Mouse (Mus musculus): ENCODE data around the gene Ddx20. TPM values are rescaled to one million over a fixed set of nuclear protein-coding genes. Genes with fewer than 3 reads are reported as not detected.
A peak's percentile ranks its signal among the peaks of the same experiment; 100 is the strongest.

Gene Ddx20
- polyA plus RNA-seq, 1 experiment from 2014 or later, result 51.3 TPM

DNA sequence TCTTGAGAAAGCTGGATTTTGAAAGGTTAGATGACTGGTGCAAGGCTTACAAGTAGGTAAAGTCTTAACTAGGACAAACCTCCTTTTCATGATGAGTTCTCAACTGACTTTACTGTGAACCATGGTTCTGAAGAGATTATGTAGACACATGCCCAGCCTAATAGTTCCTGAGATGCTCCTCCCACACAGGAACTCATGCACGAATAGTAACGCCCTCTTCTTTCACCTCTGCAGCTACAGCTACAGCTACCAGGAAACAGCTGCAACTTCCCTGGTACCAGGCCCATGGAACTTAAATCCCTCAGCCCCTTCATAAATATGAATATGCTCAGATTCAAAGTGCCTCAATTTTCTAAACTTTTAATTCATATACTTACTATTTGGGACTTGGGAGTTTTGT is 11.4 kb downstream of the Ddx20 start:
- Histone ChIP-seq H3K4me3 (no peak overlapping the region), H3K27ac (no peak overlapping the region; the same call in 1 of the 2 replicates), H3K9me3 (no peaks in the 10 kb centered on the region), H3K36me3 (replicated peaks) (peaks cover 43% of the 10 kb centered on the region), H3K4me1 (peaks cover 6% of the 10 kb centered on the region), H3K27me3 (ENCODE audit: poor library complexity, severe bottlenecking) (no peaks in the 10 kb centered on the region)
- DNase-seq (ENCODE audit: extremely low spot score, low spot score), result no peak
- 56% methylated on average over 2 of the region's 2 CpGs for WGBS

DNA sequence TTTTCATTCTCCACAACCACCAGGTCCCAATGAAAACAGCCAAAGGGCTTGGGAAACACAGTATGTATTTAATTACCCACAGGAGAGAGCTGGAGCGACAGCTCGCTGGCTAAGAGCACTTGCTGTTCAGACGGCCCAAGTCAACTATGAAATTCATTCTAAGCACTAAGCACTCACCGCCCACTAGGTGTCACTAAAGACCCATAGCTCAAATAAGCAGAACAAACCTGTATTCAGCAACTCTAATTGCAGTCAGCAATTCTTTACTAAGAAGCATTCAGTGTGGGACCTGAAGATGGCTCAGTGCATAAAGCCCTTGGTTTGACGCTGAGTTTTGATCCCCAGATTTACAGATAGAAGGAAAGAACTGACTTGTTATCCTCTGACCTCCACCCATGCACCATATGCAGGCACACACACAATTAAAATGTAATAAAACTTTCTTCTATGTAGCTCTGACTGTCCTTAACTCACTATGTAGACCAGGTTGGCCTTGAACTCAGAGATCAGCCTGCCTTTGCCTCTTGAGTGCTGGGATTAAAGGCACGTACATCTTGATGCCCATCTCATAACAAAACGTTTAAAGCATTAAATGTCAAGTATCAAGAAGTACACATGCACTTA is 12.7 kb downstream of the Ddx20 start:
- Histone ChIP-seq H3K36me3 (replicated peaks) (peaks cover 31% of the 10 kb centered on the region), H3K4me1 (peaks cover 6% of the 10 kb centered on the region), H3K27me3 (ENCODE audit: poor library complexity, severe bottlenecking) (no peaks in the 10 kb centered on the region), H3K27ac (no peak overlapping the region), H3K4me3 (no peak overlapping the region), H3K9me3 (no peaks in the 10 kb centered on the region)
- WGBS, result 21% methylated on average over 7 of the region's 7 CpGs
- DNase-seq (ENCODE audit: extremely low spot score, low spot score), result peak; percentile 55

DNA sequence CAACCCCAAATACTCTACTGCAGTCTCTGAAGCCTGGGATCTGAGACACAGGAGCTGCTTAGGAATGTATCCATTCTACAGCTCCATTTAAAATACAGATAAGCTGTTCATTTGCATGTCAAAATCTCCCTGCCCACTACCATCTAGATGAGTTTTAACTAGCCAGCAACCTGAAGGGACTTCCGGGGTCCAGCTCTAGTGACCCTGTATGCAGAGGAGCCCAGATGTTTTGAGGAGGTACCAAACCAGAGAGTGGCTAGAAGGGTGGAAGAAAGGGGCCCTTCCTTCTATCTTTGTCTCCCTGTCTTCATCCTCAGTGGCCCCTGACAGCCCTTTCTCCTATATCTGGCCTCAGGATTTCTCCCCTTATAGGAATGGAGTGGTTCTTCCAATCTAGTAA is 16.6 kb downstream of the Ddx20 start:
- H3K9me3 ChIP-seq, result no peaks in the 10 kb centered on the region
- H3K27me3 ChIP-seq (ENCODE audit: poor library complexity, severe bottlenecking), result no peaks in the 10 kb centered on the region
- H3K4me3 ChIP-seq, result no peak overlapping the region
- no peaks in the 10 kb centered on the region for H3K36me3 ChIP-seq (replicated peaks)
- no peak overlapping the region for H3K27ac ChIP-seq
- peaks cover 3% of the 10 kb centered on the region for H3K4me1 ChIP-seq
- no peak for DNase-seq (ENCODE audit: extremely low spot score, low spot score)
- WGBS, result 79% methylated on average over 1 of the region's 1 CpGs

DNA sequence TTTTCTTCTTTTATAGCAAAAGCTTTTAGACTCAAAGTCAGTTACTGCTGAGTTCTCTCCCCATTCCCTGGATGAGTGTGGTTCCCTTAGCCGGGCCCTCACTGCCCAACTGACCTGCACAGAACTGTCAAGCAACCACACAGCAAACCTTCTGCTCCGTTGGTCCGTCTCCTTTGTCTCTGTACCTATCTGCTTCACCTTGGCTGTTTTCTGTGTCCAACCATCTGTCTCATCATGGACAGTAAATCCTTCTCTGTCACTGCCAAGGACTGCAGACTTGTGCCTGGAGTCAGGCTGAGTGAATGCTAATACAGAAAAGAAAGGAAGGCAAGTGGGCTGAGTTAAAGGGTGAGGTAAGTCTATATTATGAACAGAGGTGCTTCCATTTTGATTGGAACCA is 17.6 kb downstream of the Ddx20 start:
- WGBS, result 90% methylated on average over 3 of the region's 3 CpGs
- H3K27me3 ChIP-seq (ENCODE audit: poor library complexity, severe bottlenecking), result no peaks in the 10 kb centered on the region
- no peaks in the 10 kb centered on the region for H3K9me3 ChIP-seq
- H3K27ac ChIP-seq, result no peak overlapping the region
- H3K4me1 ChIP-seq, result peaks cover 2% of the 10 kb centered on the region; the same call in 1 of the 2 replicates
- DNase-seq (ENCODE audit: extremely low spot score, low spot score), result no peak
- no peaks in the 10 kb centered on the region for H3K36me3 ChIP-seq (replicated peaks)
- H3K4me3 ChIP-seq, result no peak overlapping the region

- H3K27ac ChIP-seq, result no peak overlapping the region
- no peak for DNase-seq (ENCODE audit: extremely low spot score, low spot score)
- H3K4me3 ChIP-seq, result no peak overlapping the region
- WGBS, result 37% methylated on average over 9 of the region's 9 CpGs
- H3K9me3 ChIP-seq, result no peaks in the 10 kb centered on the region
- H3K27me3 ChIP-seq (ENCODE audit: poor library complexity, severe bottlenecking), result no peaks in the 10 kb centered on the region
- H3K4me1 ChIP-seq, result no peaks in the 10 kb centered on the region
- H3K36me3 ChIP-seq (replicated peaks), result no peaks in the 10 kb centered on the region
Measured at GRCm38 (mm10) chr3:105668161-105668560, 19.2 kb downstream of the Ddx20 start.

DNA sequence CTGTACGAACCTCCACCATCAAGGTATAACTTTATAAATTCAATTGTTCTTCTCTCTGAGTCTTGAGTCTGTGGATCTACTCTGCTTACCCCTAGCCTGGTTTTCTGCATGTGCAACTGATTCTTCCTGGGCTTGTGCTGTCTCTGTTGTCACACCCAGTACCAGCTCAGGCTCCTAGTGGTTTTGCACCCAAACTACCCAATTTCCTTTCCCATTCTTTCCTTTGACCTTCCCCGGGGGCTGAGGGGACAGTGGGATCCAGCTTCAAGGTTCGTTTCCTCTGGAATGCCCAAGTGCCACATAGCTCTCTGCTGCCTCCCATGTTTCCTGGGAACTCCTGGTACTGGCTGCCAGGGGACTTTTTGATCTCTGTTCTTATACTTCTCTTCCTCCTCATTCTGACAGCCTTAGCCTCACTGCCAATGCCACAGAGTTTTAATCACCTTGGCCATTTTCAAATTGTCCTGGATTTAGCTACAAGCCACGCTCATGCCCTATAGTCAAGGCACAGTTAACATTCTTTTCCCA is 20.3 kb downstream of the Ddx20 start:
- no peaks in the 10 kb centered on the region for H3K36me3 ChIP-seq (replicated peaks)
- 71% methylated on average over 4 of the region's 4 CpGs for WGBS

GRCm38 (mm10) chr3:105665105-105665765 is 22.1 kb downstream of the Ddx20 start:
- Histone ChIP-seq H3K36me3 (replicated peaks) (no peaks in the 10 kb centered on the region), H3K4me3 (no peak overlapping the region), H3K4me1 (no peaks in the 10 kb centered on the region), H3K27ac (no peak overlapping the region), H3K9me3 (no peaks in the 10 kb centered on the region), H3K27me3 (ENCODE audit: poor library complexity, severe bottlenecking) (no peaks in the 10 kb centered on the region)
- WGBS, result 84% methylated on average over 9 of the region's 9 CpGs
- DNase-seq (ENCODE audit: extremely low spot score, low spot score), result no peak

More for the DNA sequence above, 20.3 kb downstream of the Ddx20 start:
- Histone ChIP-seq H3K4me3 (no peak overlapping the region), H3K27ac (no peak overlapping the region), H3K27me3 (ENCODE audit: poor library complexity, severe bottlenecking) (no peaks in the 10 kb centered on the region), H3K9me3 (no peaks in the 10 kb centered on the region), H3K4me1 (no peaks in the 10 kb centered on the region)
- no peak for DNase-seq (ENCODE audit: extremely low spot score, low spot score)

DNA sequence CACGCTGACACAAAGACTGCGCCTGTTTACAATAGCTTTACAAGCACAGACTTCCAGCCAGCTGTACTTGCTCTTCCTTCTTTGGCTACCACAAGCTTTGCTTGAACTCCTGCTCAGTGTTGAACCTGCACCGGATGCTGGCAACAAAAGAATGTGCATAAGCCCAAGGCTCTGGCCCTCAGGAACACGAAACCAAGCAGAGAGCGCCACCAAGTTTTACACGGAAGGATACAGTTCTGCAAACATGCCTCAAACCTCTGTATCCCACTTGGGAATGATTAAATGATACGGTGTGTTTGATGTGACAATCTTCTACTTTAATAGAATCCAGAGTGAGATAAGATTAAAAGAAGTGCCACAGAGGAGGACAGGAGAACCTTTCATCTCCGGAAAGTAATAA is 24.3 kb downstream of the Ddx20 start:
- Histone ChIP-seq H3K27me3 (ENCODE audit: poor library complexity, severe bottlenecking) (no peaks in the 10 kb centered on the region), H3K4me1 (no peaks in the 10 kb centered on the region), H3K9me3 (no peaks in the 10 kb centered on the region), H3K27ac (no peak overlapping the region), H3K36me3 (replicated peaks) (no peaks in the 10 kb centered on the region), H3K4me3 (no peak overlapping the region)
- whole genome bisulfite sequencing, result 87% methylated on average over 8 of the region's 8 CpGs
- no peak for DNase-seq (ENCODE audit: extremely low spot score, low spot score)

- Histone ChIP-seq H3K4me1 (no peaks in the 10 kb centered on the region), H3K27me3 (ENCODE audit: poor library complexity, severe bottlenecking) (no peaks in the 10 kb centered on the region), H3K4me3 (no peak overlapping the region), H3K27ac (no peak overlapping the region), H3K9me3 (no peaks in the 10 kb centered on the region), H3K36me3 (replicated peaks) (no peaks in the 10 kb centered on the region)
- DNase-seq (ENCODE audit: extremely low spot score, low spot score), result no peak
- 83% methylated on average over 2 of the region's 2 CpGs for WGBS
Measured at GRCm38 (mm10) chr3:105660530-105660929, 26.8 kb downstream of the Ddx20 start.

DNA sequence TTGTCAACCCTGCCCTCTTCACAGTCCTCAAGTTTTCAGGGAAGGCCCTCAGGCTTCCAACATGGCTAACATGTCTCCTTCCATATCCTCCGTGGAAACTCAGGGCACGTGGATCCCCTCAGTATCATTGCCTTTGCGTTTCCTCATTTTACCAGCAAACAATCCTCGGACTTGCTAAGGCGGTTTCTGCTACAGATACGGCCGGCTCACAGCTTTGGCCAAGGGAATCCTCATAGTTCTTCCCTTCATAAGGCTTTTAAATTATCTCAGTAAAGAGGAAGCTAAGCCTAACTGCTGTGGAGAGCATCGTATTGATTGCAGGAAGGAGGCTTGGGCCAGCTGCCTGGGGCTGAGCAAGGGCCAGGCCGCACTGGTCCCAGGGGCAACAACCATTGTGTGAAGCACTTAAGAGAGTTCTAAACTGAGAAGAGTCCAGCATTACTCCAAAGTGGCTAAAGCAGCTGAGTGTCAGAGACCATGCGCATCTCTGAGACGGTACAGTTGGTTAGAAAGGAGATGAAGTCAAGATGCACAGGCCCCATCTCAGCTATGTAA is 32.3 kb downstream of the Ddx20 start:
- H3K4me3 ChIP-seq, result no peak overlapping the region
- H3K27ac ChIP-seq, result no peak overlapping the region
- DNase-seq (ENCODE audit: extremely low spot score, low spot score), result no peak
- H3K27me3 ChIP-seq (ENCODE audit: poor library complexity, severe bottlenecking), result no peaks in the 10 kb centered on the region
- H3K36me3 ChIP-seq (replicated peaks), result no peaks in the 10 kb centered on the region
- no peaks in the 10 kb centered on the region for H3K9me3 ChIP-seq
- H3K4me1 ChIP-seq, result no peaks in the 10 kb centered on the region
- WGBS, result 94% methylated on average over 11 of the region's 11 CpGs

DNA sequence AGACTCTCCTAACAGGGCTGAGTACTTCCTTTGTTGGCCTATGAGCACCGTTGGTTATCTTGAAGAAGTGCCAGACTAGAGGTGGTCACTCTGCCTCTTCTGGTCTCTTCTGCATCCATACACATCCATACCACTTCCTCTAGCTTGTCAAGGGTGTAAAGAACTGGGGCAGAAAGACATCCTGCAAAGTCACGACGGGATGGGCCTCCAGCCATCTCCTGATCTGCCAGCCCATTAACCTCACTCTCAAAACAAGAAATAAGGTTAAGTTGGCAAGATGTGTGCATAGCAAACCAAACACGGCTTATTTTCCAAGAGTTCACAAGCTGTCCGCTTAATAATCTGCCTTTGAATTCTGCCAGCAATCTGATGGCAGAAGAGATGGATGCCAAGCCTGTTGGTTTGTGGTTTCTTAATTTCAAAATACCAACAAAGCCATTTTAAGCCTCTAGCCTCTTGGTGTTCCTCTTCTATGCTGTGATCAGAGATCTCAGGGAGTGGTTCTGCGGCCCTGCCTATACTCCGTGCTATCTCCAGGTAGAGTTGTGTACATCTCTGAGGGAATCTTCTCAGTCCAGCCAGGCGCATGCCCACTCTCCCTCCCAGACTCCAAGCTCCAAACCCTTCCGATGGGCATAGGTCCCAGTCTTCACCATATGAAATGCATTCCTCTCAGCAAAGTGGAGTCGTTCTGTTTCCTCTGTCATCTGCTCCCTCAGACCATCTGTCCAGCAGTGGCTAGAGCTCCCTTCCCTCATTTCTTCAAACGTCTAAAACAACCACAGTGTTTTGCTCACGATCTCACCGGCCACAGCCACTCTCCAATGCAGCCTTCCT is 33.6 kb downstream of the Ddx20 start:
- 94% methylated on average over 13 of the region's 13 CpGs for WGBS
- H3K4me1 ChIP-seq, result no peaks in the 10 kb centered on the region
- no peak for DNase-seq (ENCODE audit: extremely low spot score, low spot score)
- H3K27me3 ChIP-seq (ENCODE audit: poor library complexity, severe bottlenecking), result no peaks in the 10 kb centered on the region
- no peaks in the 10 kb centered on the region for H3K36me3 ChIP-seq (replicated peaks)
- H3K27ac ChIP-seq, result no peak overlapping the region
- H3K4me3 ChIP-seq, result no peak overlapping the region
- no peaks in the 10 kb centered on the region for H3K9me3 ChIP-seq

DNA sequence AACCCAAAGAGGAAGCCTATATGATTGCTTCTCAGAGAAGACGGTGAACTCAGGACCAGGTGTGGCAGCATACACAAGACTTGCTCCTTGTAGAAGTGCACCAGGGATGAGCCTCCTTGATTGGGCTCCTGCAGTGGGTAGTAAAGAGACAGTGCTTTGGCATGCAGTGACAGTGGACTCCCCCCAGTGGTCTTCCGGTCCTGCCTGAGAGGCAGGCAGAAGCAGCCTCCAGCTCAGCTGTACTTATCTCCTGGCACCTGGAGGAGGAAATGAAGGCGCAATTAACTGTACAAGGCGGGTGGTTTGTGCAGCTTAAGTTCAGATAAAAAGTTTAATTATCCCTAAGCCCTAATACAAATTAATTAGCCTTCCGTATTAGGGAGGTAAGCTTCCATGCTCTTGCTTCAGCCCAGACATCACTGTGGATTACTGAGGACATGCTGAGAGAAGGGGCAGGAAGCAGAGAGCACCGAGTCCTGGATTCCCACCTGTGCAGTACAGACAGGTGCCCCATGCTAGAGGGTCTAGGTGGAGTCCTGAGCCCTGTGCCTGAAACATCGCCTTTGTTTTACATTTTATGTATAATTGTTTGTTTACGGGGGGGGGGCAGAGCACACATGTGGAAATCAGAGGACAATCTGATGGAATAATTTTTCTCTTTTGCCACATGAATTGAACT is 38.3 kb downstream of the Ddx20 start:
- Histone ChIP-seq H3K4me3 (no peak overlapping the region), H3K27me3 (ENCODE audit: poor library complexity, severe bottlenecking) (no peaks in the 10 kb centered on the region), H3K4me1 (no peaks in the 10 kb centered on the region), H3K27ac (no peak overlapping the region), H3K36me3 (replicated peaks) (no peaks in the 10 kb centered on the region), H3K9me3 (no peaks in the 10 kb centered on the region)
- DNase-seq (ENCODE audit: extremely low spot score, low spot score), result no peak
- 70% methylated on average over 8 of the region's 8 CpGs for WGBS

Data from forebrain, embryonic 10.5 days (tissue).